Mouse (Mus musculus) adrenal gland, postnatal 36 days (tissue): ENCODE data around the gene Sox5. TPM values are rescaled to one million over a fixed set of nuclear protein-coding genes. Genes with fewer than 3 reads are reported as not detected.
A peak's percentile ranks its signal among the peaks of the same experiment; 100 is the strongest.

Experiments
- DNase-seq, 2 experiments: peaks; one replicate each; pipeline ENCODE4 v3.0.0; 2021; ENCODE audit warnings: mixed read lengths in 1 of 2
- total RNA-seq, 2 experiments: library from RNA; stranded (reverse); gene quantifications; 2 replicates each; pipeline ENCODE4 v1.2.3; 2021

Gene Sox5
- total RNA-seq, 2 experiments from 2014 or later, result 9.5 to 29.2 TPM

- DNase-seq, result no peak
These were observed 937.7 kb downstream of the Sox5 start for GRCm38 (mm10) chr6:143843933-143844700.

DNA sequence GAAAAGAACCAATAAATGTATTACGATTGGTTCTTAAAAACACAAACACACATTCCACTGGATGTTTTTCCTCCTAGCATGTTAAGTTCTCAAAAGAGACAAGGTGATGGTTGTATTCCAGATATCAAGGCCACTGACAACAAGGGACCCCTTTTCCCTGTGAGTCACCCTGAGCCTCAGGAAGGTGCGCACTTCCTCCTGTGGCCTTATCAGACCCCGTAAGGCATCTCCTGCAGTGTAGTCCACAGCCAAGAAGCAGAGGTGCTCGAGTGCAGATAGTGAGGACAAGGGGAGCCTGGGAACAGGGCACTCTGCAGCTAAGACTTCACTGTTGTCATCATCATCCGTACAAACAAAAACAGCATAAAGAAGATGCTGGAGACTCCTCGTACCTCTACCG lies 939.8 kb downstream of the Sox5 start:
- no peak for DNase-seq

- no peak for DNase-seq
These were observed 940.6 kb downstream of the Sox5 start for GRCm38 (mm10) chr6:143841109-143841638.

- DNase-seq, result no peak
These were observed 943.2 kb downstream of the Sox5 start for GRCm38 (mm10) chr6:143838384-143839076.

- no peak for DNase-seq
These were observed 946.4 kb downstream of the Sox5 start for GRCm38 (mm10) chr6:143835331-143835730.

GRCm38 (mm10) chr6:143833986-143834385 lies 947.8 kb downstream of the Sox5 start:
- no peak for DNase-seq

DNA sequence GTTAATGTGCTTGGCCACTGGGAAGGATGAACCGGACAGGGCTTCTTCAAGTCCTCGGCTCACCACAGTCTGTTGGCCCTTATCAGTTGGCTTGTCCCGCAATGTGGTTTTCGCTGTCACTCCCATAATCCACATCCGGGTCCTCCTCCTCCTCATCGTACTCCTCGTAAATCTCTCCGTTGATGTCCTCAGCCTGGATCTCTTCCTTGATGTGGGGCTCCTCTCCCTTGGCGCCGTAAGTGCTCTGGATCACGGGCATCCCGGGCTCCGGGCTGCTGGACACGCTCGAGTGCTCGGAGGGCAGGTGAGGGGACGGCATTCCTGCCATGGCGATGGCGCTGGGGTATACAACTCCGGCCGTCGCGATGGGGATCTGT lies 948.6 kb downstream of the Sox5 start:
- DNase-seq, result no peak

DNA sequence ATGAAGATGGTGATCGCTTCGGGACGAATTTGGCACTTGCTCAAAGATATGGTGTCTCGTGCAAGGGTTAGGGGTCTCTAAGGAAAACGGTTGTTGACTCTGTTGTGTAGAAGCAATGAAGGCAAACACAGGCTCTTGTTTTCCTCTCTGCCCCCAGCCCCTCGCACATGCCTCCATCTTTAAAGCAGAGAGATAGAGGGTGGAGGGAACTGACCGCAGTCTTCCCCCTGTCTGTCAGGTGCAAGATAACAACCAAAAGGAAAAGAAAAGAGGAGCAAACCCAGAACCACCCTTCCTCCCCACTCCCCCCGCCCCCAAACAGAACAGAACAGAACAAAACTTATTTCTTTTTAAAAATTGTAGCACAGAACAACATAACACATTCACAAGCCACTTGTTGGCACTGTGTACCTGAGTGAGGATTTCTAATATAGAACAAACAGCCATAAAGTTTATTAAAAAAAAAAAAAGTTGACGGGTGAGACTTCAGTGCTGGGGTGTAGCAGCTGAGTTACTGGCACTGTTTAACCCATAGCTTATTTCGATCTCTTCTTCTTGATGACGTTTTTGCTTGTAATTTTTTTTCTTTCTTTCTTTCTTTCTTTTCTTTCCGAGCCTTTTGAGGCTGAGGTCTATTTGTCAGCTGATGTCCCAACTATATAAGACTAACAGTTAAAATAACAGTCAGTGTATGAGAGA lies 949.1 kb downstream of the Sox5 start:
- DNase-seq, result no peak

- DNase-seq, result no peak
These were observed 950.5 kb downstream of the Sox5 start for GRCm38 (mm10) chr6:143831246-143831645.

- DNase-seq, result peak in 1 of 2 experiments; percentile 41
These were observed 951.6 kb downstream of the Sox5 start for GRCm38 (mm10) chr6:143830131-143830530.

DNA sequence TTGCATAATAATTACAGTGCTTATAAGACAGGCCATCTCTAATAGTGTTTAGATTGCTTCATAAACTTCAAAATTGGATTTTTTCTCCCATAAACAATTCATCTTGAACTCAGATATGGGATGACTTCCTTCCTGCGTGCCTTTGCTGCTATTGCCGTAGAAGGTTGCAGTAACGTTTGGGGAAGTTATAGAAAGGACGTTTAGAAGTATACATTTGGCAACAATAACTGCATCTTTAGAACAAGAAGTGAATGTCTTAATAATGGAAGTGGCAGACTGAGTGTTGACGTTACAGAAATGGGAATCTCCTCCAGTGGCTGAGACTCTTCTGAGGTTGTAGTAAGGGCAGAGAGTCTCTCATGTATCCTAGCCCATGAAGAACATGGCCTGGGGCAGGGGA lies 955.0 kb downstream of the Sox5 start:
- DNase-seq, result no peak

GRCm38 (mm10) chr6:143825966-143826365 lies 955.8 kb downstream of the Sox5 start:
- DNase-seq, result no peak

GRCm38 (mm10) chr6:143825086-143825485 lies 956.7 kb downstream of the Sox5 start:
- peak; percentile 15 to 25 for DNase-seq

GRCm38 (mm10) chr6:143788446-143788845 lies 993.3 kb downstream of the Sox5 start:
- DNase-seq, result no peak

GRCm38 (mm10) chr6:143787360-143787759 lies 994.4 kb downstream of the Sox5 start:
- DNase-seq, result no peak

DNA sequence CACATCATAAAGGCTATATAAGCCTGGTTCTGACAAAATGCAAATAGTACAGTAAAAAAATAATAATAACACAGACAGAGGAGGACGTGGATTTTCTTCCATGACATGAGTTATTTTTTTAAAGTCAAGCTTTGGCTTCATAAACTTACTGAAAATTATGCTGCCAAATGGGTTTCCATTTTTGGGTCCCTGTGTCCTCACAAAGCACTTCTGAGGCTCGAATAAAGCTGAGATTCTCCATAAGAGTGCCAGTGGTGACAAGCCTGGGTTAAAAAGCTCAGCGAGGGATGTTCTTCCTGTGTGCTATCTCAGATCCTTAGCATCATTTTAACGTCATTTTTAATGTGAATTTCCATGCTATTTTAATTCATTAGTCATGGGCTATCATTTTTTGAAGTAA lies 996.1 kb downstream of the Sox5 start:
- DNase-seq, result no peak
